Mouse (Mus musculus) embryonic fibroblast, embryonic 13.5 days (primary cell): ENCODE measurements around the gene Slc26a9.

Experiments used
- CTCF ChIP-seq: IDR thresholded peaks from 2 replicates; pipeline ENCODE4 v1.5.1; 2011; ENCODE audit warnings: mild to moderate bottlenecking, control low read depth, low read length, moderate library complexity, borderline replicate concordance; ENCODE audit not compliant: insufficient read depth
- POLR2A ChIP-seq: IDR thresholded peaks from 2 replicates; pipeline ENCODE4 v1.6.1; 2011; ENCODE audit warnings: low read depth, mild to moderate bottlenecking, control low read depth, low read length, moderate library complexity

GRCm38 (mm10) chr1:131770656-131771055 lies 26.8 kb downstream of the Slc26a9 start:
- no peak for TF ChIP-seq CTCF
- TF ChIP-seq POLR2A, result no peak
